Mouse (Mus musculus): Measurements from ENCODE around the gene Sash1.

Gene Sash1

DNA sequence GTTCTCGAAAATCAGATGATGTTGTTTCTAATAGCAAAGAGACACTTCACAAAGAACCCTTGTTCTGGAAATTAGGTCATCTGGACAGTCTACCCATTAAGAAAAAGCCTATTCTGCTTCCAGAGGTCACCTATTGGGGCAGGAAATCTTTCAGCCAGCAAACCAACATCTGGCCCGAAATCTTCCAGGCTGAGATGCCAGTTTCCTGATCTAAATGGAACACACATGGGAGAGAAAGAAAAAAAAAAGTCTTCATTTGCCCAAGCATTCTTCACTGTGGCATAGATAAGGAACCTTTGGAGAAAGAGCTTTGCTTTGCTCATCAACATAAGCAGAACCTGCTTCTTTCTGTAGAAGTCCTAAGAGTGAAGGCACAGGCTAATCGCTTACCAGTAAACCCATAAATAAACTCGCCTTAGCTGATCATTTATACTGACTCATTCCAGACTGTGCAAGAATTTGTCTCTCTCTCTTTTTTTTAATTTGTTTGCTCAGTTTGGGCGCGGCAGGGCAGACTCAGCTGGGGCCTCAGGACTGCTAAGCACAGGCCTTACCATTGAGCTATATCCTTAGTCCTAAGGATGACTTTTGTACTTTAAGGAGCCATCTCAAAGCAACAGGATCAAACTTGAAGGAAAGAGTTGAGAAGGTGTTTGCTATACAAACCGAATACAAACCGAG is 13.1 kb upstream of the Sash1 start:
- peak; percentile 74 for DNase-seq (ENCODE audit: low read depth)

DNA sequence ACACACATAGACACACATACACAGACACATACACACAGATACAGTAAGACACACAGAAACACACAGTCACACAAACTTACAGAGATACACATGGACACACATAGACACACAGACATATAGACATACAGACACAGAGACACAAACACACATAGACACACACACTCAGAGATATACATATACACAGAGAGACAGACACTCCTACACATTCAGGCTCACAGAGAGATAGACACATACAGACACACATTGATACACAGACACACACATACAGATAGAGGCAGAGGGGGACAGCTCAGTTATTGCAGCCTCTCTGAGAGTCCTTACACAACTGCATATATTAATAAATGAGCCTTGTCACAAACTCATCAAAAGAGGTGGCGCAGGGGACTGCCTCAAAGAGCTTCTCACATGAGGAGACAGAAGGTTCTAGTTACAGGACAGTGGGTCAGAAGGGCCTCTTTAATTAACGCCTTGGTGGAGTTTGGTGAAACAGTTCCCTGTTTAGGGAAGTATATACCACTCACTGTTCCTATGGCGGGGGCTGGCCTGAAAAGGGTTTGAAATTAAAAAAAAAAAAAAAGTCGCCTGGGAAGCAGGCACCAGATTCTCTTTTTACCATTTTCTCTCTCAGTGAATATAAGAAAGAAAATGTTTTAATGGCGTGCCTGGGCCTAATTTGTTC is 12.4 kb upstream of the Sash1 start:
- no peak for DNase-seq (ENCODE audit: low read depth)

DNA sequence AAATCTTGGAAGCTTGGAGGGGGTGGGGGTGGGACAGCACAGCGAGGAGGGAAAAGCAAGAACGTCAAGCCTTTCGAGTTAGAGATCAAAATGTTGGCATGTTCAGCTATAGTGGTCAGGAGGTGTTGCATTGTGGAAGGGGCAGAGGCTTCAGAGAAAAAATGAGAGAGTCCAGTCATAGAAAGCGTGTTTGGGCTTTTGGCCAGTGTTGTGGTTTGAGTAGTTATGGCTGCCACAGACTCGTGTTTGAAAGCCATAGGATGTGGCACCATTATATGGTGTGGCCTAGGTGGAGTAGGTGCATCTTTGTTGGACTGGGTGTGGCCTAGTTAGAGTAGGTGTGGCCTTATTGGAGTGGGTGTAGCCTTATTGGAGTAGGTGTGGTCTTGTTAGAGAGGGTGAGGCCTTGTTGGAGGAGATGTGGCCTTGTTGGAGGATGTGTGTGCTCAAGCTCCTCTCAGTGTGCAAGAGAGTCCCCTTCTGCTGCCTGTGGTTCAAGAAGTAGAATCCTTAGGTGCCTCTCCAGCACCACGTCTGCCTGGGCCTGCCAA is 9.2 kb upstream of the Sash1 start:
- no peak for DNase-seq (ENCODE audit: low read depth)

DNA sequence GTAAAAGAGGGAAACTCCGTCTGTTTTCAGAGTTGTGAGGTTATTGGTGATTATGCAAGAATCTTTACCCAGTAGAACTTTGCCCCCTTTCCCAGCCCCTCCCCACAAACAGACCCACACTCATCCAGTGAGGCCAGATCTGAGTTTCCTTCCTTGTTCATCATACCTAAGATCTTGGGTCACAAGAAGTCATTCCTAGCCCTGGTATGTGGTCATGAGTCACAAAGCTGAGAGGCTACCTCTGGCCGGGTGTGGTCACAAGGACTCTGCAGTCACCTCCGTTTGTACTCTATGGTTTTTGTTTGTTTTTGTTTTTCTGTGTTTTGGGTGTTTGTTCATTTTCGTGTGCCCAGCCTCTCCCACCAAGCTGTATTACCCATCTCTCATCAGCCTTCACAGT is 4.6 kb upstream of the Sash1 start:
- no peak for DNase-seq (ENCODE audit: low read depth)

DNA sequence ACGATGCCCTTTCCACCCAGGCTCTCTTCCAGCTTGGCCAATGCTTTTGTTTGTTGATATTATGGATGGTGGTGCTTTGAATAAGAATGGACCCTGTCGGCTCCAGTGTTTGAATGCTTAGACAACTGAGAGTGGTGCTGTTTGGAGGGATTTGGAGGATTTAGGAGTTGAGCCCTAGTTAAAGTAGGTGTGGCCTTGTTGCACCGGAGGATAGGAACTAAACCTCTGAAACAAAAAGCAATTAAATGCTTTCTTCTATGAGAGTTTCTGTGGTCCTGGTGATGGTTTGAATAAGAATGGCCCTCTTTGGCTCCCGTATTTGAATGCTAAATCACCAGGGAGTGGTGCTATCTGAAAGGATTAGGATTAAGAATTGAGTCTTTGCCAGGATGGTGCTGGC is 3.5 kb upstream of the Sash1 start:
- DNase-seq (ENCODE audit: low read depth), result no peak

DNA sequence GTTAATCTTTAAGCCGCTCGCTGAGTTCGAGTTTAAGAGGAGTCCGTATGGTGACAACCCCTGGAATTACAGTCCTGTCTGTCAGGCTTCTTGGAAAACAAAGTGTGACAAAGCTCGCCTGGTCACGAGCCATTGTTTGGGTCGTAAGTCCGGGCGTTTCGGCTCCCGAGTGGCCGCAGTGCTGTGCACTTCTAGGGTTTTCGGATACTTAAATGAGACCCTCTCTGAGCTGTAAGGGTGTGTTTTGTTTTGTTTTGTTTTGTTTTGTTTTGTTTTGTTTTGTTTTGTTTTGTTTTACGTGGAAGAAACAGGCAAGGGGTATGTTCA is 621 bp upstream of the Sash1 start:
- no peak for DNase-seq (ENCODE audit: low read depth)

DNA sequence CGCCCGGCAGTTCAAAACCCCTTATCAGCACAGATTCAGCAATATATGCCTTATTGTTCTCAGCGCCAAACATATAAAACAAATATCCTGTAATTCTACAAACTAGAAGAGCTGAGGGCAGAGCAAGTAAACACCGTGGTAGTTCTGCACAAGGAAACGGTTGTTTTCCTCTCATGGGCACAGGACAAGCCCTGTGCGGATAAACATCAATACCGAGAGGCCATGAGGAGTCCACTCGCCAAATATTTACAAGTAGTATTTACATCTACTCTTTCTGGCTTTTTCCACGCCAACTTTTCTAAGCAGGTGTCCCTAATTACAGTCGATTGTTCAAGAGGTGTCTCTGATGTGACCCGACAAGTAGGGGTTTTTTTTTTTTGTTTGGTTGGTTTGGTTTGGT is 669 bp downstream of the Sash1 start:
- no peak for DNase-seq (ENCODE audit: low read depth)

DNA sequence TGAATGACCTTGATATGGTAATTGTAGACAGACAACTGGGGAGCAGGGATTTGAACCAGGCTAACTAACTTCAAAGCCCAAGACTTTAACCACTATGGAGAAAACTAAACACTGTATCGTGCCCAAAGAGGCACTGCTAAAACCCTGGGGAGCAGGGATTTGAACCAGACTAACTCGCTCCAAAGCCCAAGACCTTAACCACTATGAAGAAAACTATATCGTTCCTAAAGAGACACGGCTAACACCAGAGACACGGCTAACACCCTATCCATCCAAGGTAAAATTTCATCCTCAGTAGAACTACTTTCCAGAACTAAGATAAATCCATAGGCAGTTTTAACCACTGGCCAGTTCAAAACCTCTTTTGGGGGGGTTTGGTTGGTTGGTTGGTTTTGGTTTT is 1.3 kb downstream of the Sash1 start:
- no peak for DNase-seq (ENCODE audit: low read depth)

DNA sequence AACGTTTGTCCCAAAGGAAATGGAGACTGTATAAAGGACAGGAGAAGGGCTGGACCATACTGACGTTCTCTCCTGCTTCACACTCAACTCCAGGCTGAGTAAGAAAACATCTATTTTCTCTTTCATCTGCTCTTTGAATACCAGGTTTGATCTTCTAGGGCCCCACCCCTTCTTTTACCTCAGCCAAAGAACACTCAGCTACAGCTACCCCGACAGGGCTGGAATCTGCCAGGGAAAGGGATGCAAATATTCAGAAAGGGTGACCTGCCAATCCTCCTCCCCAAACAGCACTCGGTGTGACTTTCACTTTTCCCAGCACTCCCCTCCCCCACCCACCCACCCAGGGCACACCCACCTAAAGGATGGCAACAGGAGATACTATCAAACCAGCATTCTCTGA is 2.2 kb downstream of the Sash1 start:
- DNase-seq (ENCODE audit: low read depth), result no peak

DNA sequence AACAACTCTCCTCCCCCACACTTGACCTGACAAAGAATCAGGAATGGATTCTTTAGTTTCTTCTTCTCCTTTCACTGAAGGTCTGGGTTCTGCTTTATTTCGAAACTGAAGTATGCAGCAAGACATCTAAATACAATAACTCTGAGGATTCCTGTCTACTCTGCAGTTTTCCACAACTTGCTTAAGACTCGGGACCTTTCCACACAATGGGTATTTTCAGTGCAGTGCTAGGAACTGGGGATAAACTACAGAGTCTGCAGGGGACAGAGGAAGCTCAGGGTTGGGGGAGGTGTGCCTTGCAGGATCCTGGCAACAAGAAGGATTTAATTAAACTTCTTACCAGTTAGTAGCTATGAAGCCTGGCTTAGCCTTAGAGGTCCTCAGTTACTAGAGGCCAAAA is 4.1 kb downstream of the Sash1 start:
- no peak for DNase-seq (ENCODE audit: low read depth)

DNA sequence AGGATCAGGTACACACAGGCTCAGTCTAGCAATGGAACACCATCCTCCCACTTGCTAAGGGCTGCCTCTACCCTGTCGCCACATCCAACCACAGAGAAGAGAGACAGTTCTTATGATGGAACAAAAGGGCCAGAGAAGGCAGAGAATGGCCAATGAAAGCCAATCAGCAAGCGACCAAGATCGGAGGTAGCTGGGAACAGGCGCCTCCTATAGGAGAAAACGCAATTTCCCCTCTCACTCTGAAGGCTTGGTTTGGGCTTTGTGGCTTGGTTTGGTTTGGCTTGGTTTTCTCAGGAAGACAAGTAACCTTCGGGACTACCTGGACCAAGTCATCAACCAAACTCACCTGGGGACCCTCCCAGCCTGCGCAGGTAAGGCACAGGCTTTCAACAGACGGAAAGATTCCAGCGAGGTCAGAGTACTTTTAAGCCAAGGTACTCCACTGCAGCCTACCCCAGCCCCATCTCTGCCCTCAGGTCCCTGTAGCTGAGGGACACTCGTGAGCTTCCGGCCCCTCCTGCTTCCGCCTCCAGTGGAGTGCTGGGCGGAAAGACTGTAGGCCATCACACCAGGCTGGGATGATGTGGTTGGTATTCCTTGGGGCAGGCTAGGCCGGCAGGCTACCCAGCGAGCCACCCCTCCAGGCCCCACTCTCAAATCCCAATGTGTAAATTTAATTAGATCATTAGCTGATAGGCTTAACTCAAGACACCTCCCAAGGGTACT is 4.8 kb downstream of the Sash1 start:
- no peak for DNase-seq (ENCODE audit: low read depth)

DNA sequence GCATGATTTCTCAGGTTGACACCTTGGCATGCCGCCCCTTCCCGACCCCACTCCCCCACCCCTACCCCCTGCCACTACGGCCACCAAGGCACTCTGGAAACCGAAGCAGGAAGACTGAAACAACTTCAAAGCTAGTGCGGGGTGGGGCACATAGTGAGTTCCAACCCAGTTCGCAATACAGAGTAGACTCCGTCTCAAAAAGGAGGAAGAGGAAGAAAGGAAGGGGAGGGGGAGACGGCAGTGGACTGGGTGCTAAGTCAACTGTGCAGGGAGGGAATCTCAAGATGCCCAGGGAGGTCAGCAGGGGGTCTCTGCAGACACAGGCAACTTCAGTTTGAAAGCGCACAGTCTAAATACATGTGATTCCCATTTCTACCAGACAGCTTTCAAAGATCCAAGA is 7.0 kb downstream of the Sash1 start:
- no peak for DNase-seq (ENCODE audit: low read depth)

DNA sequence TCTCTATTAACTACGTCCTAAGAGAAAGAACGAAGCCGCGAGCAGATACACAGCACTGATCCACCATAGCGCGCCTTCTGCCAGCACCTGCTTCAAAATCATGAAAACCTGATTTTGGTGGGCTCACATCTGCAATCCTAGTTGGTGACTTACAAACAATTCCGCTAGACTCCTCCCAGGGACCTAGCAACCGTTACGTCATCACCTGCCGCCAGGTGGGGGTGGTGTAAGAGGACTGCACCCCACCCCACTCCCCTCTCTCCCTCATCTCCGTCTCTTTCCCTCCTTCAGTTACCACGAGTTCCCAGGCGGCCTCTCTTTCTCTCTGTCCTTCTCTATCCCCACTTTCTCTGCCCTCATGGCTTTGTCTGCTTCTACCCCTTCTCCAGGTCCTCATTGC is 7.5 kb downstream of the Sash1 start:
- DNase-seq (ENCODE audit: low read depth), result no peak

DNA sequence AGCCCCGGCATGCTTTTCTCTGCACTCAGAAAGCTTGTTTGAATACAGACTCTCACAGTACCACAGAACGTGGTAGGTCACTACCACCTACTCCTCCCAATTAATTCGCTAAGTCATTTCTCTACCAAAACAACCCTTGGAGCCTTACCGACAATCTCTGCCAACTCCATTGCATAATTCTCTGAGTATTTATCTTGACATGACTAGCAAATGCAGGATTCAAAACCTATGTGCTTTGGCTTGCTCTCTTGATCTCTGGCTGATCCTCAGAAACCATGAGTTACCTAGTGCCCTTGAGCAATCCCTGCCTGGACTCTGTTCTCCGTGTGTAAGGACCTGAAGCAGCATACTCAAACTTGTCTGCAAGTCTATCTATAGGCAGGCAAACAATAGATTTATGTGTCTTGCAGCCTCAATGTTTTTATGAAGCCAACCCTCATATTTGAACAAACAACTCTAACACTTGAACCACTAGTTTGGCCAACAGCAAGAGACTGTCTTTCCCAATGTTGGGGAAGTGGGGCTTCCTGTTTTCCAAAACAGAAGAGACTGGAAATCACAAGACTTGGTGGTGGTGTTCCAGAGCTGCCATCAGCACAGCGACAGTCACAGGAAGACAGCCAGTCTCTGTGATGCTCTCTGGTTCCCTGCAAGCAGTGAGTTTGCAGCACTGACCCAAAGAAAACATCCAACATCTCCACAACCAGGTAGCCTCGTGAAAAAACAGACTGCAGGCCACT is 12.1 kb downstream of the Sash1 start:
- DNase-seq (ENCODE audit: low read depth), result peak; percentile 92

DNA sequence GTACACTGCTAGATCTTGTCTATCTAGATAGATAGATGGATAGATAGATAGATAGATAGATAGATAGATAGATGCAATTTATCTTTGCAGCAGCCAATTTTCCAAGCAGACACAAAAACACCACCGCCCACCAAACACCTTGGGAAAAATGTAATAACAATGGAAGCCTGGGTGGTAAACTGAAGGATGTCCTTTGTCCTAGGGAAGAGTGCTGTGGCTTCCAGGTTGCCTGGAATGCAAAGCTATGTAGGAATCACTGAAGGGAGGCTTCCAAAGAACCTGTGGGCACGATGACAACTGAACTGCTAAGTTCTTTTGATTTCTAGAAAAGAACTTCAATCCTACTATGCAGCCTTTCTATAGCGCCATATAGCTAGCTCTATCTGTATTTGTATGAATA is 13.1 kb downstream of the Sash1 start:
- DNase-seq (ENCODE audit: low read depth), result no peak

DNA sequence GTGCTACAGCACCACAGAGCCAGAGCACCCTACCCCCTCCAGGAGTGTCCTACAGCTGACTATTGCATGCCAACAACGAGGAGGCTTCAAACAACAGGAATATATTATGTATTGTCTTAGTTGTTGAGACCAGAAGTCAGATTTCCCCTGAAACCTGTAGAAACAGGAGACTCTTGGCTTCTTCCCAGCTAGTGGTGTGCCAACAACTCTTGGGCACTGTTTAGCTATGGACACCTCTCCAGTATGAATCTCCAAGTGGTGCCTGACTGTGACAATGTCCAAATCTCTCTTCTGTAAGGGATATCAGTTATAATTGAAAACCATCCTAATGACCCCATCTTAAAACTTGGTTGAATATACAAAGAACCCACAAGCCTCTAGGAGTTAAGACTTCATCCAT is 13.9 kb downstream of the Sash1 start:
- DNase-seq (ENCODE audit: low read depth), result no peak

DNA sequence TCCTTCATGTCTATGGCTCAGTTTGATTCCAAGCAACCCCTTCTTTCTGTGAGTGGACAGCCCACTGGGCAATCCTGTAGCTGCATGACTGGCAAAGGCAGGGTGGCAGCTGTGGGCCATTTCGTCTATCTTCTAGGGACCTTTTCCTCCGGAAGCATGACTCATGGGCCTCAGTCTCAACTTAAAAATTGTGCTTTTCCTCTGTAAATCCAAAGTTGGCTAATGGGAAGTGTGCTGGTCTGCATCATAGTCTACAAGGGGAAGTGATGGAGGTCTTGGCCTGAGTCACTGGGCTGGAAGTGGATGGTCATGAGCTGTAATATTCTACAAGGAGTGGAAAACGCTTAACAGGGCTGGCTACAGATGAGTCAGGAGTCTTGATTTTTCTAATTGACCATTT is 15.5 kb downstream of the Sash1 start:
- DNase-seq (ENCODE audit: low read depth), result no peak

DNA sequence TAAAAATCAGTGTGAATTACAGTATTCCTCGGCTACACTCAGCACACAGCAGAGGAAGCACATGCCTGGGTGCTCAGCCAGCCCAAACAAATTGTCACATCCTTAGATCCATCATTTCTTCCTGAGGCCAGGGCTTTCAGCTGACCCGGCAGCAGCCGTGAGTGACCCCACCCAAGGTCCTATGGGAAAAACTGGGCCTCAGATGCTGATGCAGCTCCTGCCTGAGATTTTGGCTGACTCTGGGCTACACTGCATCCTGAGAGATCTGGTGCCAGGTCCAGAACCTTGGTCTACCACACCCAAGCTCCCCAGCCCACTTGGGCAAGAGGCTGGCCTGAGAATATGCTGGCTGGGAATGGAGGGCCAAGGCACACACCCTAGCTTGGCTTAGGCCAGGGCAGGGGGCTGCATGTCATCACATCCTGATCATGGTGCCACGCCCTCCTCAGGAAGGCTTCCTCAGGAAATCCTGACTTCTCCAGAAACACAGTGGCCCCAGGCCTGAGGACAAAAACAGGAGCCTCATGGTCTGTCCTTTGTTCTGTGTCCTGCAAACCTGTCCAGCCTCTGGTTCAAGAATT is 19.7 kb downstream of the Sash1 start:
- peak; percentile 73 for DNase-seq (ENCODE audit: low read depth)

DNA sequence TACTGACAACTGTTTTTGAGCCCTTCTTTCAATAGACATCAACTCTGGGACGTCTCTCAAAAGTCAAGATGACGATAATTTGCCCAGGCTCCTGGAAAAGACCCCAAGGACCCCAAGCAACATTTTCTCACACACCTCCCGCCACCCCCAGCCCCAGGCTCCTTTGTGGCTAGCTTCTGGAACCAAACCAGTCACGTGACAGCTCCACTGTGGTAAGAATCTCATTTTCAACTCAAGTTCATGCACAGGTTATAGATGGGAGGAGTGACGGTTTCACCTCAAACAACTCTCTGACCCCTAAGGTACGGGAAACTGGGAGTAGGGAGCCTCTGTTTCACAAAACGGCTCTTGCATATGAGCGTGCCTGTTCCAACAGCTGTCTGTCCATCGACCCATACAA is 25.2 kb downstream of the Sash1 start:
- DNase-seq (ENCODE audit: low read depth), result no peak

DNA sequence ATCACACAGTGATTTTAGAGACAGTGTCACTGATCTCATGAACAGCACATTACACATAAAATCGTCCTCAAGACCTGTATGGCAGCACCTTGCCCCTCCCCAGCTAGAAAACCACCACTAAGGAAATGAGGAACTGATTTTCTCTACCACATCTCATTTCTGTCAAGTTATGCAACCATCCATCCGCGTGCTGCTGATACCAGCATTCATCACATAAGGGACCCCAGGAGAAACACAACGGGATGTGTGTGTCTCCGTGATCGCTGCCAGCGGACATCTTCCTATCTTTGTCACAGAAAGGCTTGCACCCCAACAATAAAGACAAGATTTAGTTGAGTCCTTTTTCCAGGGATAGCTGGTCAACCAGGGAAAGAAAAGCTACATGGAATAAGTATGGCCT is 27.2 kb downstream of the Sash1 start:
- DNase-seq (ENCODE audit: low read depth), result no peak

DNA sequence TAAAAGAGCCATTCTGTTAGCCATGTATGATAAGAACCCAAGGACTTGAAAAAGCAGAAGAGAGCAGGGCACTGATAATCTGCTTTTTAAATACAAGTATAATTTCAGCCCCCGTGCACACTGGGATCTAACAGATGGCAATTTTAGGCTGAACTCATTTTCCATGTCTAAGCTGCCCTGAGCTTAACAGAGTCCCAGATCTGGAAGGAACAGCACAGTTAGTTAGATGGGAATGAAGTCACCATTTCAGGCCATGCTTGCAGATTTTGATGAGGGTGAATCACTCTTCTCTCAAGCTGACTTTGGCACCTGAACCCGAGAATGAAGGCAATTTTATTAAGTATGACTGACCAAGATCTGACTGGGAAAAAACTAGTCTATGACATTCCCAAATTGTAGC is 28.9 kb downstream of the Sash1 start:
- DNase-seq (ENCODE audit: low read depth), result no peak

DNA sequence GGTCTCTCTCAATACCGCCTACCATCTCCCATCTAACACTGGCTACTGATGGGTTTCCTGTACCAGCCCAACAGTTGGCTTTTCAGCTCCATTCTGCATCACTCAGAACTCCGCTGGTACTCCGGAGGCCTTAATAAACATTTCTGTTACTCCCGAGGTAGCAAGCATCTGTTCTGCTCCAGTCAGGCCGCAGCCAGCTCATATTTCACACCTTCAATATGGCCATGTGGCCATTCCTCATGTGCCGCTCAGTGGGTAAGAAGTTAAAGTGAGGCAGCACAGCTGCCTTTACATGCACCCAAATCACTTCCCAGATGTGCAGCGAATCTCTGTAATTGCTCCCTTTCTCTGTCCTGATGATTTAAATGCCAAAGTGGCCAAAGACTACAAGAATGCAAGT is 32.5 kb downstream of the Sash1 start:
- no peak for DNase-seq (ENCODE audit: low read depth)

Measured in fibroblast of lung, adult 2 months (primary cell).